Mouse (Mus musculus): ENCODE data around the gene Lipi. TPM values are rescaled to one million over a fixed set of nuclear protein-coding genes. Genes with fewer than 3 reads are reported as not detected.

The Lipi gene
- polyA plus RNA-seq (2012; rRNA removed) = not detected in 2 replicates

GRCm38 (mm10) chr16:75585961-75586360 is at the start of gene Lipi:
Gene Lipi (minus strand): TSS chr16:75586061.

GRCm38 (mm10) chr16:75592671-75593500 is 7.0 kb upstream of the Lipi start, which contains the start of gene Rbm11:
Gene Rbm11 (plus strand): TSS chr16:75592844.

Other genes with a start within 250 kb of the Lipi start
- gene Rbm11, start 6.8 kb upstream of the Lipi start, polyA plus RNA-seq (2012; rRNA removed) = 0.52 and 0.81 TPM in 2 replicates
- 16.7 and 22.5 TPM in 2 replicates for gene Hspa13, start 181.0 kb upstream of the Lipi start, polyA plus RNA-seq (2012; rRNA removed)